Comparison of ENCODE assay signal across 9 mouse cellular contexts in the genomic region with DNA sequence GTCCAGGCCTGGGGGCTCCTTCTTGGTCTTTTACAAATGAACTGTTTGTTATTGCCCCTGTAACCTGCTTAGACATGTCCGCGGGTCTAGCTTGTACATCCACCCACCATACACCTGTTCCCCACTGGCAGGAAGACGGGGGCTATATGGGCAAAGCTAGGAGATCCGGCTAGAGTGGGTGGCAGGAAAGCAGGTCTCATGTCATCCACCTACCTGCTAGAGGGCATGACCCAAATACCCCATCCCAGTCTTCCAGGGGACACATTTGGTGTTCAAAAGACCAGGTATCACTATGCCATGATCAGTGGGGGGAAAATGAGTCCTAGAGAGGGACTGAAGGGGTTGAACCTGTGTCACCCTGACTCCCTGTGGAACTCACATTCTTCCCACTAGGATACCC. TPM values are rescaled to one million over a fixed set of nuclear protein-coding genes. Genes with fewer than 3 reads are reported as not detected.
DNase-seq lines count a peak whose midpoint lies in the region; ATAC-seq lines count a peak whose summit lies in the region.
"Had no signal": no experiment of that assay in that cellular context is flagged by ENCODE, and none has a peak within 500 bp of the region (broad histone marks: within the 10 kb centered on the region; RNA-seq: fewer than 3 reads in every experiment).

No protein-coding gene starts in this region.

- peak overlapping the region; percentile 98; the same call in 1 of the 2 replicates for H3K27ac ChIP-seq in kidney, embryonic 14.5 days (ENCODE audit: low read depth, low read length)
- H3K27ac ChIP-seq in embryonic facial prominence, embryonic 10.5 days (replicated peaks), result peak overlapping the region; percentile 98
- H3K27ac ChIP-seq in heart, embryonic 16.5 days (ENCODE audit: low read length), result peak overlapping the region; percentile 100
- H3K27ac ChIP-seq in midbrain, embryonic 12.5 days (replicated peaks), result peak overlapping the region; percentile 99

- no peaks in the 10 kb centered on the region for H3K9me3 ChIP-seq in kidney, embryonic 14.5 days (ENCODE audit: control insufficient read depth, low read length)
- no peaks in the 10 kb centered on the region for H3K9me3 ChIP-seq in embryonic facial prominence, embryonic 10.5 days
- no peaks in the 10 kb centered on the region for H3K9me3 ChIP-seq in heart, embryonic 16.5 days (replicated peaks; ENCODE audit: control insufficient read depth, low read length)
- no peaks in the 10 kb centered on the region for H3K9me3 ChIP-seq in midbrain, embryonic 12.5 days

- no peaks in the 10 kb centered on the region for H3K27me3 ChIP-seq in kidney, embryonic 14.5 days (ENCODE audit: control insufficient read depth, insufficient read depth, low read length)
- no peaks in the 10 kb centered on the region for H3K27me3 ChIP-seq in embryonic facial prominence, embryonic 10.5 days (replicated peaks; ENCODE audit: low read depth, poor library complexity, severe bottlenecking)
- H3K27me3 ChIP-seq in heart, embryonic 16.5 days (ENCODE audit: control insufficient read depth, insufficient read depth, low read length), result no peaks in the 10 kb centered on the region
- no peaks in the 10 kb centered on the region for H3K27me3 ChIP-seq in midbrain, embryonic 12.5 days

- 89% methylated on average over 4 of the region's 4 CpGs for WGBS in kidney, embryonic 14.5 days
- 87% methylated on average over 4 of the region's 4 CpGs for WGBS in embryonic facial prominence, embryonic 10.5 days
- 74% methylated on average over 4 of the region's 4 CpGs for WGBS in heart, embryonic 16.5 days
- WGBS in midbrain, embryonic 12.5 days, result 89% methylated on average over 4 of the region's 4 CpGs

- peaks cover 38% of the 10 kb centered on the region for H3K4me1 ChIP-seq in kidney, embryonic 14.5 days (ENCODE audit: control insufficient read depth, insufficient read depth, low read length)
- H3K4me1 ChIP-seq in embryonic facial prominence, embryonic 10.5 days, result peaks cover 74% of the 10 kb centered on the region
- peaks cover 66% of the 10 kb centered on the region for H3K4me1 ChIP-seq in heart, embryonic 16.5 days (ENCODE audit: control insufficient read depth, insufficient read depth, low read length)
- H3K4me1 ChIP-seq in midbrain, embryonic 12.5 days, result peaks cover 52% of the 10 kb centered on the region

- DNase-seq in kidney, postnatal 4 days, result no peak
- DNase-seq in embryonic facial prominence, embryonic 10.5 days (ENCODE audit: low spot score), result no peak
- DNase-seq in testis, postnatal 14 days (ENCODE audit: low spot score), result no peak
- no peak for DNase-seq in spleen, adult 12 weeks (ENCODE audit: low spot score)
- no peak for DNase-seq in left cerebral cortex, postnatal 14 days (ENCODE audit: low spot score in 2 of 2)

- peaks cover 13% of the 10 kb centered on the region for H3K36me3 ChIP-seq in kidney, embryonic 14.5 days (ENCODE audit: control insufficient read depth, insufficient read depth, low read length)
- peaks cover 16% of the 10 kb centered on the region for H3K36me3 ChIP-seq in embryonic facial prominence, embryonic 10.5 days (replicated peaks)
- H3K36me3 ChIP-seq in heart, embryonic 16.5 days (ENCODE audit: control insufficient read depth, insufficient read depth), result no peaks in the 10 kb centered on the region
- peaks cover 13% of the 10 kb centered on the region for H3K36me3 ChIP-seq in midbrain, embryonic 12.5 days

- no peak for ATAC-seq in kidney, embryonic 14.5 days (ENCODE audit: low FRiP score, low TSS enrichment)
- no peak for ATAC-seq in heart, embryonic 16.5 days (replicated peaks; ENCODE audit: extremely low read depth, insufficient read depth, low FRiP score)
- ATAC-seq in midbrain, embryonic 12.5 days (ENCODE audit: low FRiP score, low read depth), result no peak

- peak overlapping the region; percentile 93 for H3K4me2 ChIP-seq in kidney, embryonic 14.5 days (replicated peaks; ENCODE audit: low read depth, low read length)
- H3K4me2 ChIP-seq in heart, embryonic 16.5 days (ENCODE audit: low read depth, low read length), result peak overlapping the region; percentile 95
- peak overlapping the region; percentile 94 for H3K4me2 ChIP-seq in midbrain, embryonic 12.5 days (replicated peaks)

- peak overlapping the region; percentile 77; the same call in 1 of the 2 replicates for H3K9ac ChIP-seq in kidney, embryonic 14.5 days (ENCODE audit: low read depth, low read length)
- H3K9ac ChIP-seq in heart, embryonic 16.5 days (ENCODE audit: low read length), result peak overlapping the region; percentile 91
- peak overlapping the region; percentile 84 for H3K9ac ChIP-seq in midbrain, embryonic 12.5 days (replicated peaks)

- no peak overlapping the region; the same call in 1 of the 2 replicates for H3K4me3 ChIP-seq in kidney, embryonic 14.5 days (ENCODE audit: low read length)
- peak overlapping the region; percentile 72 for H3K4me3 ChIP-seq in embryonic facial prominence, embryonic 10.5 days
- no peak overlapping the region for H3K4me3 ChIP-seq in heart, embryonic 16.5 days (ENCODE audit: low read length)
- peak overlapping the region; percentile 62; the same call in 1 of the 2 replicates for H3K4me3 ChIP-seq in midbrain, embryonic 12.5 days

- intact Hi-C loops in left cerebral cortex, postnatal 14 days (cut with DNase I), result no loop called here

RNA-seq across cellular contexts. Expression of a gene that starts 9.9 kb away (rescaled TPM):
- polyA plus RNA-seq in kidney, embryonic 14.5 days (2014; fragmentation: Nextera tagmentation; extraction: Ambion mirVana), result 36.0 and 47.2 TPM in 2 replicates
- polyA plus RNA-seq in embryonic facial prominence, embryonic 10.5 days (2016; fragmentation: Nextera tagmentation; extraction: Ambion mirVana), result 17.1 and 21.4 TPM in 2 replicates
- polyA plus RNA-seq in heart, embryonic 16.5 days (2015; fragmentation: Nextera tagmentation; extraction: Ambion mirVana), result 22.7 and 24.7 TPM in 2 replicates
- polyA plus RNA-seq in midbrain, embryonic 12.5 days (2016; fragmentation: Nextera tagmentation; extraction: Ambion mirVana), result 39.4 and 40.8 TPM in 2 replicates
- 100 to 1,000 TPM; 246 to 255 TPM for total RNA-seq in left cerebral cortex, postnatal 14 days (2021)

RNA-seq across cellular contexts. Expression of a gene that starts 20.4 kb away (rescaled TPM):
- 199 and 245 TPM in 2 replicates for polyA plus RNA-seq in kidney, embryonic 14.5 days (2014; fragmentation: Nextera tagmentation; extraction: Ambion mirVana)
- 281 and 301 TPM in 2 replicates for polyA plus RNA-seq in embryonic facial prominence, embryonic 10.5 days (2016; fragmentation: Nextera tagmentation; extraction: Ambion mirVana)
- 111 and 121 TPM in 2 replicates for polyA plus RNA-seq in heart, embryonic 16.5 days (2015; fragmentation: Nextera tagmentation; extraction: Ambion mirVana)
- 399 and 410 TPM in 2 replicates for polyA plus RNA-seq in midbrain, embryonic 12.5 days (2016; fragmentation: Nextera tagmentation; extraction: Ambion mirVana)
- total RNA-seq in left cerebral cortex, postnatal 14 days (2021), result 10 to 100 TPM; 25.2 to 32.2 TPM

RNA-seq across cellular contexts. Expression of a gene that starts 23.8 kb away (rescaled TPM):
- 0.67 and 0.69 TPM in 2 replicates for polyA plus RNA-seq in kidney, embryonic 14.5 days (2014; fragmentation: Nextera tagmentation; extraction: Ambion mirVana)
- polyA plus RNA-seq in embryonic facial prominence, embryonic 10.5 days (2016; fragmentation: Nextera tagmentation; extraction: Ambion mirVana), result 0.82 and 0.88 TPM in 2 replicates
- not detected in 2 replicates for polyA plus RNA-seq in heart, embryonic 16.5 days (2015; fragmentation: Nextera tagmentation; extraction: Ambion mirVana)
- 1.3 and 1.7 TPM in 2 replicates for polyA plus RNA-seq in midbrain, embryonic 12.5 days (2016; fragmentation: Nextera tagmentation; extraction: Ambion mirVana)
- under 1 TPM in 1 of 2 experiments, not detected in 1; 0.29 TPM for total RNA-seq in left cerebral cortex, postnatal 14 days (2021)
- total RNA-seq: heart, postnatal 10 days had no signal

RNA-seq across cellular contexts. Expression of a gene that starts 26.8 kb away (rescaled TPM):
- 22.4 and 28.8 TPM in 2 replicates for polyA plus RNA-seq in kidney, embryonic 14.5 days (2014; fragmentation: Nextera tagmentation; extraction: Ambion mirVana)
- 10.9 and 11.5 TPM in 2 replicates for polyA plus RNA-seq in embryonic facial prominence, embryonic 10.5 days (2016; fragmentation: Nextera tagmentation; extraction: Ambion mirVana)
- 8.5 and 11.2 TPM in 2 replicates for polyA plus RNA-seq in heart, embryonic 16.5 days (2015; fragmentation: Nextera tagmentation; extraction: Ambion mirVana)
- polyA plus RNA-seq in midbrain, embryonic 12.5 days (2016; fragmentation: Nextera tagmentation; extraction: Ambion mirVana), result 8.8 and 10.0 TPM in 2 replicates
- 10 to 100 TPM; 68.6 to 70.7 TPM for total RNA-seq in left cerebral cortex, postnatal 14 days (2021)

RNA-seq across cellular contexts. Expression of a gene that starts 28.5 kb away (rescaled TPM):
- polyA plus RNA-seq in kidney, embryonic 14.5 days (2014; fragmentation: Nextera tagmentation; extraction: Ambion mirVana), result 0.49 and 0.62 TPM in 2 replicates
- 0.85 and 1.0 TPM in 2 replicates for polyA plus RNA-seq in embryonic facial prominence, embryonic 10.5 days (2016; fragmentation: Nextera tagmentation; extraction: Ambion mirVana)
- 0.08 and 0.20 TPM in 2 replicates for polyA plus RNA-seq in heart, embryonic 16.5 days (2015; fragmentation: Nextera tagmentation; extraction: Ambion mirVana)
- 20.1 and 21.4 TPM in 2 replicates for polyA plus RNA-seq in midbrain, embryonic 12.5 days (2016; fragmentation: Nextera tagmentation; extraction: Ambion mirVana)
- 10 to 100 TPM; 70.9 to 76.8 TPM for total RNA-seq in left cerebral cortex, postnatal 14 days (2021)
- total RNA-seq: heart, postnatal 10 days had no signal

Comparison
In these comparisons a context has a peak if more than half of its experiments do, and no peak if none do; other contexts are left out.
1. H3K4me3 ChIP-seq: peak in embryonic facial prominence, embryonic 10.5 days (single experiment) and midbrain, embryonic 12.5 days (single experiment); none in kidney, embryonic 14.5 days (single experiment) and heart, embryonic 16.5 days (single experiment).
2. Peak in every context shown above with its lines, with median percentiles within 50 percentile points of each other: H3K27ac ChIP-seq, H3K4me2 ChIP-seq and H3K9ac ChIP-seq.